Mouse (Mus musculus) R1 (cell line): ENCODE measurements at regions not wholly inside any gene's neighbourhood (a gene's known extent, or its start where the extent isn't known, plus 50 kb on each side); places are given as distances from the start of the nearest gene placed in this dataset.
A peak's percentile ranks its signal among the peaks of the same experiment; 100 is the strongest.

Experiments
- DNase-seq: peaks from one replicate; pipeline ENCODE4 v3.0.0-alpha.2; 2018; ENCODE audit warnings: low read depth, low spot score

DNA sequence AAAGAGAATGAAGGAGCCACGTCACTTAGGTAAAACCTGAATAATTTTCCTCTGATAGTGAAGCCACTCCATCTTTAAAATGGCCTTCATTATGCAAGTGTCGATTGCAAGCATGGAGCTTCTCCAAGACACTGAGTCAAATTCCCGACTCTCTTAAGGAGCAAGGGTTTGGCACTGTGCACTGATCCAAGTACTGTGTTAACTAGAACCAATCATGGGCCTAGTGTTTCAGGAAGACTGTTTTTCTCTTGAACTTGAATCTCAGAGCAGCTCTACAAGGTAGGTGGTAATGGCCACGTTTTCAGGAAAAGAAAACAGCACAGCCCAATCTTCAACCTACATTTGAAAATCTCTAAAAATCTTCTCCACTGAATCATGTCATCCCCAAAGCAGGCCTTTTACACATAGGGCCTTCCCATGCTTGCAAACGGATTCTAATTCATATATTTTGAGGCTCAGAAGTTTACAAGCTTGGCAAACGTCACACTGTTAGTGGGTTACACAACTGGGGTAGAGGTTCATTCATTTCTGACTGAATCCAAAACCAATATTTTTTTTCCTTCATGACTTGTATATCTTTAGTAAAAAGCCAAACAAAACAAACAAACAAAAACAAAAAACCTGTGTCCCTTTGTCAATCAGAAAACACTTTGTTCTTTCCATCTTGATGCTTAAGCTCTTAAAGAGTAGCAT is 342.2 kb upstream of the Zfp462 start:
- DNase-seq: no peak

DNA sequence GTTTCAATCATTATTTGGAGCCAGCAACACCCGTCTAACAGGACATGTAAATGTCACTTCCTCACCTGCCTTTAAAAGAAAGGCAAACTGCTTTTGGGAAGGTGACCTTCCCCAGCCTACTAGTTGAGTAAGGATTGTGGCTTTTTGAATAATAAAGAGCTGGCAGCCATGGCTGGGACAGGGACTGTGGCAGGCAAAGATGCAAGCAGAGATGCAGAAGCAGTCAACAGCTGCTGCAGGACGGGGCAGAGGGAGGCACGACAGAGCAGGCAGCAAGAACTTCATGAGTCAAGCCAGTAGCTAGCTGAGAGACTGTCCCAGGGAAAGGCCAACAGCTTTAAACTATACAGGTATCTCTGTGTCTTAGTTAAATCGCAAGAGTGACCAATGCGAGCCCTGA is 334.7 kb upstream of the Zfp462 start:
- DNase-seq: peak; percentile 79

DNA sequence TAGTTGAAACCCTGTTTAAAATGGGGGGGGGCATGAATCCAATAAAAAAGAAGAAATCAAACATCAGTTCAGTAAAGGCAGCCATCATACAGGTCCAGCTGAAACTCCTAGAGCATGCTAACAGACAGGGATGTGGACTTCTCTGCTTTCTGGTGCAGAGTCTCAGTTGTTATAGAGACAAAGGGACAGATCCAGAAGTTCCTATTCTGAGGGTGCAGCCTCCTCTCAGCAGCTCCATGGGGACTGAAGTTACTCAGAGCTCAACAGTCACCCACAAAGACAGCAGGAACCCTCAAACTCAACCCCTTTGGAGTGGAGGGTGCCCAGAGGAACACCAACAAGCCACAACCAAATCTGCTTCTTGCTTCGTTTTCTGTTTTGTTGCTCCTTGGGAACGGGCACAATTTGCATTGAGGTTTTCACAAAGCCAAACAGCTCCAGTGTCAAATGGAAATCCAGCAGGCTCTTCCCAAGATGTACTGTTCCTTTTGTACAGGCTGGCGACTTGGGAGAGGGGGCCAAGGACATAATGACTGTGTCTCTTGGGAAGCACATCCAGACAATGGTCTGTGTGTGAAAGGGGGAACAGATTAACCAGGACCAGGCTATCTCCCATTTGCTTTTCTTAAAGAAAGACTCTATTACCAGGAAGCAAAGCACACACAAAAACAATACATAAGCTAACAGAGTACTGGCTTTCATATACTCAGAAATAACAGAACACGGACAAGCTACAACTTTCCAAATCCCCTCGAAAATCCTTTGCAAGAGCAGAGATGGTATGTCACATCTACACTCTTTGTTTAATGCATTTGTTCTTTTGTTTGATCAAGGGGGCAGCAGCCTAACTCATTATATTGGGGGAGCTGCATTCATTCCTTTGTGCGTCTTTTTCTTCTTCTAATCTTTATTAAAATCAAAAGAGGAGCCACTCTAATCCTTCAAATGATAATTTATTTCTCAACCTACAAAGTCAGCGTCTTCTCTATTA is 332.6 kb upstream of the Zfp462 start:
- DNase-seq: peak; percentile 15

DNA sequence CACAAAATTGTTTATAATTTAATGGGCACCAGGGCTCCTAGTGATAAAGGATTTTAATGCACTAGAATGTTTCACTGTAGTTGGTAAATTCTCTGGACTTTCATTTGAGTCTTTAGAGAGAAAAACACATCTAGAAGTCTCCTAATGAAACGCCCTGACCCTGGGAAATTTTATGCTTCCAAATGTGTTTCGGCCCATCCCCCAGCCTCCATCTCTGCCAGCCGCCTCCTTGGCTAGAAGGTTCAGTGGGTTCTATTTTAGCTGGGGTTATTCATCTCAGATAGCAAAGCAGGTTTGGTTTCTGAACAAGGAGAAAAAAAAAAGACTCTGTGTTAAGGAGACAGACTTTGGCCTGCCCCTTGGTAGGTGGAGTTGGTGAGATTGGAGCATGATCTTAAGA is 331.8 kb upstream of the Zfp462 start:
- DNase-seq: no peak

DNA sequence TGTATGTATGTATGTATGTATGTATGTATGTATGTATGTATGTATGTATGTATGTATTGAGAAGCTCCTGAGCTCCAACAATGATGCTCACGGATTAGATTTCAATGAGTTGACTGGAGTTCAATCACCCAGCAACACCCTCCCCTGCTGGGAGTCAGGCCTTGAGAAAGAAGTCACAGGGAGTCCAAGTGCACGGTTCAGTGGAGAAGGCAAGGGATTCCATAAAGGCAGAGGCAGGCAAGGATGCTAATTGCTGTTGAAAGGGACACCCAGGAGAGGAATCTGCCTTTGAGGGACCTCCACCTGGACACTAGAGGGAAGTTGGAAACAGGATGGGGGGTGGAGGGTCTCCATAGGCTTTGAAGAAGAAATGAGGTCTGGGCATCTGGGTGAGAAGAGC is 331.2 kb upstream of the Zfp462 start:
- no peak for DNase-seq

DNA sequence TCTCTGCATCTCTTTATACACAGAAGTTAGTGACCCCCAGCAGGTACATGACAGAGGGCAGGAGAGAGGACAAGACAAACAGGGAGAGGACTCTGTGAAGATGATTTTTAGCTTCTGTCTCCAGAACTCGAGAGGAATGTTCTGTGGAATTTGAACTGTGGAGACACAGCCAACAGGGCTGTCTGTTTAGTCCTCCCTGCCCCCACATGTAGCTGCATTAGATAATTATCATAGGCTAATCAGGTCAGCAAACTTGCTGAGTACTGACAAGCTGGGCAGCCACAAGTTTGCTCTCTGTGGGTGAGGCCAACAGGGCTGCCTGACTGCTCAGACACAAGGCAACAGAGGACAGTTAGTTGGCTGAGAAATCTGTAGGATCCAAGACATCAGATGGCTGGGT is 329.0 kb upstream of the Zfp462 start:
- no peak for DNase-seq

DNA sequence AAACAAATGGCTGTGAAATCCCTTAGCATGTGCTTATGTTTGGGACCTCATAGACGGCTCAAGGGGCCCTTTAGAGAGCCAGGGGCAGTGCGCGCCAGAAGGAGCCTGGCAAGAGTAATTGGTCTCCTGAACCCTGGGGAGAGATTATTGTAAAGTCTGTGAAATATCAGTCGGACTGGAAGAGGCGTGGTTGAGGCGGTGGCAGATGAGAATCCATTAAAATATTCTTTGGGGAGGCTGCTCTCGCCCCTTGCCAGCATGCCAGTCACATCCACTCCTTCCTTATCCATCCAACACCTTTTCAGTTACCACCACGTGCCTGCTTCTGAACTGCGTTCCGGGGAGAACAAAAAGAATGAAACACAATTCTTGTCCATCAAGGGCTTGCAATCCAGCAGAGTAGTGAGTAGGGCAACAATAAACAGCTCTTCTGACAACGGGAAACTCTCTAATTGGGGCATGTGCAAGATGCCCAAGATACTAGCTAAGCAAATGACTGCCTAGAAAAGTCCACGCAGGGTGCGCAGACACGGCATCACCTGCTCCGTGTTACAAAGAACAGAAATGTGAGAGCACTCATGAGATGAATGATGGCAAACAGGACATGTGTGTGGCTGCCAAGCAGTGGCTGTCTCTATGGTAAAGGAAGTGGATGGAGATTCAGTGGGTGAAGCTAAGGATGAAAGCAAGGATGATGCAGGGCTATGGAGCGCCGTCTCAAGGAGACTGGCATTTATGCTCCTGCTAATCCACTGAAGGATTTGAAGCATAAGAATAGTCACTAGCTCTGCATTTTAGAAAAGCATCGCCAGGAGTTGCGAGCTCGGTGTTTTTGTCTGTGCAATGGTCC is 320.6 kb upstream of the Zfp462 start:
- no peak for DNase-seq

DNA sequence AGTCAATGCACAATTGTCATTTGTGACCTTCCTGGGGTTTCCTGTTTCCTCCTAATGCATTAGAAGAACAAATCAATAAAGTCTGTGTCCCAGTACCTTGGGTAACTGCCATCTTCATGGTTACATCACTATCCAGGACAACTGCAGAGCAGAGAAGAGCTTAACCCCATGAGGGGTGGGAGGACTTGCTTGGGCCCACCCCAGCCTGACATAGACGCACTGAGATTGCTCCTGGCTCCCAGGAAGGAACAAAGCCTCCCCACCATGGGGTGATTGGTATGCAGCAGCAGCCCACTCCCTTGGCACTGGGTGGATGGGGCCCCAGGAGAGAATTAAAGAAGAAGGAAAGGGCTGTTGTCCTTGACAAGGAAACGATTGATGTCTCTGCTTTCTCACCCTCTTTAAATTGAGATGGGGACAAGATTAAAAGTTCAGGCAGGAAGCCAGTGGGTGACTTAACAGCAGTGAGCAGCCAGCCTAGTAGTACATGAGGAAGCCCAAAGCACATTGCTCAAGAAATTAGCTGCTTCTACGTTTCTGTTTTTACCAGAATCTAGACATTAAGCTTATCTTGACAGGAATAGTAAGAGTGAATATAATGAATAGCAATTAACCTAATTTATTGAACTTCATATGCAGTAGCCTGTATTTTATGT is 307.7 kb upstream of the Zfp462 start:
- no peak for DNase-seq

DNA sequence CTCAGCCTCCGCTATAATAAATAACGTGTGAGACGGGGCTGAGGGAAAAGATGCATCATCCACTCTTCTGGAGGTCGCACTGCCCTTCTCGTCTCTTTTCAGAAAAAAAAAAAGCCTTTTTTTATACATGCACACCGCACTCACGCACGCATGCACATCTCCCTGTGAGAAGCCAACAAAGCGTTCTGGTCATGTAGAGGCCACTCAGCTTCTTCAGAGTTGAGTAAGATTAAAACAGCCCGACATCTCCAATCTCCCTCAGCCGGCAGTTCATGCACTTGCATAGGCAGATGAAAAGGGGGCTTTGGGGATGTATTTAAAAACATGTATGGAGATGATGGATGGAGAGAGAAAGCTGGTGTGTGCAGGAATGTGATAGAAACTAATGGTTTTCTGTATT is 298.8 kb upstream of the Zfp462 start:
- DNase-seq: no peak

DNA sequence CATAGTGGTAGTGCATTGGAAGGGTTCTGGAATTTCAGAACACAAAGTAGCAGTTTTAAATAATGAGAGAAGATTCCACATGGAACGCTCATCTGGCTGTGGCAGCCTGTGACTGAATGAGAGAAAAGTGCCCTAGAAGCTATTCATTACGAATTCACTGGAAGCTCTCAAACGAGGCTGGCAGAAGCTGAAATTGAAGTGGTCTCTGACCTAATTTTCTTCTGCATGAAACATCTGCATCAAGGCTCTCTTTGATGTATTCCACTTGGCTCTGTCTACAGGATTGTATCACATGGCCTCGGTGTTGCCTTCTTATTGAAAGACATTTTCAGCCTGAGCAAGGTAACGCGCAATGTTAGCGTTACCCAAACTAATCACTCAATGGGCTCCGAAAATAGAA is 298.4 kb upstream of the Zfp462 start:
- DNase-seq: no peak

DNA sequence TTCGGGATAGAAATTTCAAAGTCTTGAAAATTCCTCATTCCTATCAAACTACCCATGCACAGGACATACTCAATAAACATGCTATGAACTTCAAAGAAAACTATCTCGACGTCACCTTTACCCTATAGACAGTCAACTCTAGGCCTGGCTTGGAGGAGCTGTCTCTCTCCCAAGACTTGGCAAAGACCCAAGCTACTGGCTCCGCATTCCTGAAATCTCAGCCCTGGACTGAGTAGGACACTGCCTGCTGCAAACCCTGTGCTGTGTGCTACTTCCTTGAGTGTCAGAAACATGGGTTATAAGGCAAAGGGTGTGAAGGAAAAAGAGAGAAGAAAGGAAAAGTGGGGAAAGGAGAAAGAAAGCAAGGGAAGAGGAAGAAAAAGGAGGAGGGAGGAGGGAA is 296.6 kb upstream of the Zfp462 start:
- DNase-seq: no peak

DNA sequence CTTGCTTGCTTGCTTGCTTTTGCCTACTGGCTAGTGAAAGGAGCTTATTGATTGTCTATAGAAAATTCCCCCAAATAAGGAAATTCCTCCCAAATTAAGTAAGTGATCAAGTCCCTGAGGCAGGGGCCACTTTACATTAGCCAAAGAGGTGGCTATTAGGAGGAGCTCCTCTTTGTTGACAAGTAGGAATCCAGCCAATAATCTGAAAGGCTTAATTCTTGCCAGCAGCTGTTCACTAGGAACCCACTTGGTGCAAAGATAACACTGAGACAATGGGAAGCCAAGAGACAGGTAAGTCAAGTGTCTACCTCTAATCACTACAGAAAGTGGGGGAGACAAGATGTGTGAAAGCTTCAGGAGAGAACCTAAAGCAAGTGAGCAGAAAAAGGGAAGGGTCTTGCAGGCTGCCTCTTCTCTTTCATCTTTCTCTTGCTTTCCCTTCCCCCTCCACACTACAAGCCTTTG is 293.2 kb upstream of the Zfp462 start:
- DNase-seq: no peak

DNA sequence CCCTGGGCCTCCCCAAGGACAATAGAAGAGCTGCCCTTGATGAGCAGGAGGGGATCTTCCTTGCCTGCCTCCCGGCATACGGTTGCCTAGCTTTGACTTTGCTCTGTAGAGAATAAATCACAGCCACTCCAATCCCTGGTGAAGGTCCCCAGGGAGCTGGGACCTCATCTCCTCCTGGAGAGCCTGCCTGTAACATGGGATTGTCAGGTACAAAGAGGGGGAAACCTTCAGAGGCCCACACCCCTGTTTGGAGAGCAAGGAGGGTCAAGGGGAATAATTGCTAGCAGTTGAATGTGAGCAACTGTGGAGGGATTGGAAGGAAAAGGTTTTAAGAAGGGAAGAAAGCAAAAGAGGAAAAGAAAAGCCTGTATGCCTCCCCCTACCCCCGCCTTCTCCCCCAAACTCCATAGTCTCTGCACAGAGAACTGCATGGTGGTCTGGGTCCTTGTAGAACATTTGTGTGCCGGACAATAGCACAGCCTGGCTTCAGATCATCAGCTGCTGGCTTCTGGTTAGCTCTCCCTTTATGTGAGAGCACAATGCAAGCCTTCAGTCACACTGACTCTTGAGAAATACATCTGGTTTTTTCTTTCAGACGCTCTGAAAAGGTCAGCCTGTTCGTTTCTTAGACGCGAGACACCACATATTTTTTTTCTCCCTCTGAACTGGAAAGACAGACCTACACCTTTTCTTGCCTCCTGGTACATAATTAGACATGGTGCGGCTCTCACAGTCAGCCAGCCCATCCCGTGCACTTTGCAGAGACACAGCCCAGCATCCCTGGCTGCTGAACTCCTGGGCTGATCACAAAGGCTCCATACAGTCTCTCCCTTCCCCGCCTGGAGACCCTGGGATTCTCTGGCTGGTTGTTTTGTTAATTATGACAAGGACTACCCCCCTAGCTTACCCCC is 292.5 kb upstream of the Zfp462 start:
- DNase-seq: no peak

DNA sequence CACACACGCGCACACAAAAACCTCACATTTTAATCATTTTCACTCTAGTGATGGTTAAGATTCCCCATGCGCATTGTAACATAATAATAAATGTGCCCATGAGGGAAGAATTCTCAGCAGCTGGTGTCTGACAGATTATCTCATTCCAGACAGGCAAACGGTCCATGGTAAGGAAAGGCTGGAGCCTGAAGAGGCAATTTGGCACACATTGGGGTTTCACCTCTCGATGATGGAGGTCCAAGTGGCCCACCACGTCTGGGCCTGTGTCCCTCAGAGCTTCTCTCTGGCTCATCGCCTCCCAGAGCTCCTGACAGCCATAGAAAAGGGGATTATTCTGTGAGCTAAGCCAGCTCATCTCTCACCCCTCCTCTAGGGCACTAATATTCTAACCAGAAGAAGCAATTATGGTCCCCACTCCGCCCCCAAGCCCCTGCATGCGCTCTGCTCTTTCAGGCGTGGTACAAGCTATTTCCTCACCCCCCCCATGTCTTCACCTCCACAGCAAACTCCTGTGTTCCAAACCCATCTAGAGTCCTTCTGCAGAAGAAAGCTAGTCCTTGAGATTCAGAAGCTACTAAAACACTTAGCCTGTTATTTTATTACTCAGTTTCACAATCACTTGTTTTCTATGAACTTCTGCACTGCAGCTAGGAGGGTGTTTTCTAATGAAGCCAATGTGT is 291.6 kb upstream of the Zfp462 start:
- DNase-seq: no peak
